Mouse (Mus musculus): ENCODE measurements around the gene Rbm19.

The Rbm19 gene

GRCm38 (mm10) chr5:120204316-120204715 is 88.1 kb downstream of the Rbm19 start:
- no peak for DNase-seq (ENCODE audit: low spot score in 2 of 2)

GRCm38 (mm10) chr5:120206313-120206943 is 90.2 kb downstream of the Rbm19 start:
- no peak for DNase-seq (ENCODE audit: low spot score in 2 of 2)

- no peak for DNase-seq (ENCODE audit: low spot score in 2 of 2)
These were observed 91.2 kb downstream of the Rbm19 start for GRCm38 (mm10) chr5:120207492-120207891.

GRCm38 (mm10) chr5:120210668-120211067 is 94.4 kb downstream of the Rbm19 start:
- DNase-seq (ENCODE audit: low spot score in 2 of 2) = no peak

GRCm38 (mm10) chr5:120211182-120211581 is 94.9 kb downstream of the Rbm19 start:
- no peak for DNase-seq (ENCODE audit: low spot score in 2 of 2)

- DNase-seq (ENCODE audit: low spot score in 2 of 2) = no peak
These were observed 98.2 kb downstream of the Rbm19 start for GRCm38 (mm10) chr5:120214511-120214910.

- no peak for DNase-seq (ENCODE audit: low spot score in 2 of 2)
These were observed 105.0 kb downstream of the Rbm19 start for GRCm38 (mm10) chr5:120221216-120221615.

- DNase-seq (ENCODE audit: low spot score in 2 of 2) = no peak
These were observed 109.1 kb downstream of the Rbm19 start for GRCm38 (mm10) chr5:120225383-120225782.

- DNase-seq (ENCODE audit: low spot score in 2 of 2) = no peak
These were observed 112.5 kb downstream of the Rbm19 start for GRCm38 (mm10) chr5:120228613-120229409.

GRCm38 (mm10) chr5:120231435-120232147 is 115.3 kb downstream of the Rbm19 start:
- peak; percentile 63 to 75 for DNase-seq (ENCODE audit: low spot score in 2 of 2)

GRCm38 (mm10) chr5:120235147-120235546 is 118.9 kb downstream of the Rbm19 start:
- DNase-seq (ENCODE audit: low spot score in 2 of 2) = peak in 1 of 2 experiments; percentile 49

- DNase-seq (ENCODE audit: low spot score in 2 of 2) = peak; percentile 53 to 58
These were observed 119.3 kb downstream of the Rbm19 start for GRCm38 (mm10) chr5:120235571-120235970.

- no peak for DNase-seq (ENCODE audit: low spot score in 2 of 2)
These were observed 123.8 kb downstream of the Rbm19 start for GRCm38 (mm10) chr5:120240071-120240470.

GRCm38 (mm10) chr5:120245336-120245735 is 129.1 kb downstream of the Rbm19 start:
- no peak for DNase-seq (ENCODE audit: low spot score in 2 of 2)

All from frontal cortex, postnatal 10 days (tissue).